Mouse (Mus musculus): ENCODE measurements around the gene Ptgis. TPM values are rescaled to one million over a fixed set of nuclear protein-coding genes. Genes with fewer than 3 reads are reported as not detected.
"Not testable (repeated sequence)": the region's sequence is repeated elsewhere in the genome, so short reads cannot be mapped to it uniquely, and the experiment has no call there.

The Ptgis gene
- polyA plus RNA-seq, 1 experiment from 2014 or later, result 4.4 TPM

GRCm38 (mm10) chr2:167221159-167221845 lies 19.1 kb downstream of the Ptgis start:
- H3K4me1 ChIP-seq, result no peaks in the 10 kb centered on the region
- H3K4me2 ChIP-seq, result no peak overlapping the region
- 84% methylated on average over 13 of the region's 13 CpGs for WGBS
- H3K9me3 ChIP-seq (replicated peaks), result no peaks in the 10 kb centered on the region
- no peaks in the 10 kb centered on the region for H3K27me3 ChIP-seq
- ATAC-seq, result no peak
- no peak overlapping the region for H3K9ac ChIP-seq
- H3K27ac ChIP-seq, result no peak overlapping the region
- H3K36me3 ChIP-seq (ENCODE audit: poor library complexity, severe bottlenecking), result no peaks in the 10 kb centered on the region
- no peak overlapping the region for H3K4me3 ChIP-seq

GRCm38 (mm10) chr2:167220736-167221135 lies 19.7 kb downstream of the Ptgis start:
- no peaks in the 10 kb centered on the region for H3K9me3 ChIP-seq (replicated peaks)
- no peaks in the 10 kb centered on the region for H3K36me3 ChIP-seq (ENCODE audit: poor library complexity, severe bottlenecking)

GRCm38 (mm10) chr2:167219154-167219775 lies 21.1 kb downstream of the Ptgis start:
- 51% methylated on average over 8 of the region's 8 CpGs for WGBS
- Histone ChIP-seq H3K36me3 (ENCODE audit: poor library complexity, severe bottlenecking) (no peaks in the 10 kb centered on the region), H3K27ac (no peak overlapping the region), H3K9ac (no peak overlapping the region), H3K4me3 (no peak overlapping the region), H3K4me1 (no peaks in the 10 kb centered on the region), H3K9me3 (replicated peaks) (no peaks in the 10 kb centered on the region), H3K27me3 (no peaks in the 10 kb centered on the region), H3K4me2 (no peak overlapping the region)
- peak; percentile 92 for ATAC-seq

More at GRCm38 (mm10) chr2:167220736-167221135, 19.7 kb downstream of the Ptgis start:
- Histone ChIP-seq H3K4me2 (no peak overlapping the region), H3K4me1 (no peaks in the 10 kb centered on the region), H3K4me3 (no peak overlapping the region), H3K9ac (no peak overlapping the region), H3K27me3 (no peaks in the 10 kb centered on the region), H3K27ac (no peak overlapping the region)
- 89% methylated on average over 5 of the region's 5 CpGs for WGBS
- no peak for ATAC-seq

- 96% methylated on average over 12 of the region's 12 CpGs for WGBS
- H3K4me3 ChIP-seq, result no peak overlapping the region
- no peaks in the 10 kb centered on the region for H3K4me1 ChIP-seq
- no peaks in the 10 kb centered on the region for H3K9me3 ChIP-seq (replicated peaks)
- no peaks in the 10 kb centered on the region for H3K36me3 ChIP-seq (ENCODE audit: poor library complexity, severe bottlenecking)
- H3K4me2 ChIP-seq, result no peak overlapping the region
- no peaks in the 10 kb centered on the region for H3K27me3 ChIP-seq
- no peak for ATAC-seq
- H3K27ac ChIP-seq, result no peak overlapping the region
- H3K9ac ChIP-seq, result no peak overlapping the region
These were observed 26.7 kb downstream of the Ptgis start for GRCm38 (mm10) chr2:167213666-167214065.

- H3K4me2 ChIP-seq, result no peak overlapping the region
- H3K9ac ChIP-seq, result no peak overlapping the region
- ATAC-seq, result no peak
- H3K4me3 ChIP-seq, result no peak overlapping the region
- H3K27ac ChIP-seq, result no peak overlapping the region
- 97% methylated on average over 3 of the region's 3 CpGs for WGBS
- no peaks in the 10 kb centered on the region for H3K27me3 ChIP-seq
- H3K9me3 ChIP-seq (replicated peaks), result no peaks in the 10 kb centered on the region
- H3K4me1 ChIP-seq, result no peaks in the 10 kb centered on the region
- no peaks in the 10 kb centered on the region for H3K36me3 ChIP-seq (ENCODE audit: poor library complexity, severe bottlenecking)
These were observed 27.3 kb downstream of the Ptgis start for GRCm38 (mm10) chr2:167213076-167213475.

GRCm38 (mm10) chr2:167212551-167212950 lies 27.9 kb downstream of the Ptgis start:
- Histone ChIP-seq H3K27ac (no peak overlapping the region), H3K9ac (no peak overlapping the region), H3K4me3 (no peak overlapping the region), H3K4me2 (no peak overlapping the region), H3K36me3 (ENCODE audit: poor library complexity, severe bottlenecking) (no peaks in the 10 kb centered on the region), H3K27me3 (no peaks in the 10 kb centered on the region), H3K4me1 (no peaks in the 10 kb centered on the region), H3K9me3 (replicated peaks) (no peaks in the 10 kb centered on the region)
- 97% methylated on average over 6 of the region's 6 CpGs for WGBS
- ATAC-seq, result no peak

GRCm38 (mm10) chr2:167212089-167212488 lies 28.3 kb downstream of the Ptgis start:
- Histone ChIP-seq H3K4me1 (no peaks in the 10 kb centered on the region), H3K4me2 (no peak overlapping the region), H3K9me3 (replicated peaks) (no peaks in the 10 kb centered on the region), H3K4me3 (no peak overlapping the region), H3K27me3 (no peaks in the 10 kb centered on the region), H3K9ac (no peak overlapping the region), H3K27ac (no peak overlapping the region), H3K36me3 (ENCODE audit: poor library complexity, severe bottlenecking) (no peaks in the 10 kb centered on the region)
- 91% methylated on average over 3 of the region's 3 CpGs for WGBS
- no peak for ATAC-seq

GRCm38 (mm10) chr2:167209900-167210299 lies 30.5 kb downstream of the Ptgis start:
- Histone ChIP-seq H3K9ac (no peak overlapping the region), H3K27ac (no peak overlapping the region), H3K4me2 (no peak overlapping the region), H3K27me3 (no peaks in the 10 kb centered on the region), H3K36me3 (ENCODE audit: poor library complexity, severe bottlenecking) (no peaks in the 10 kb centered on the region), H3K4me1 (no peaks in the 10 kb centered on the region), H3K9me3 (replicated peaks) (no peaks in the 10 kb centered on the region), H3K4me3 (no peak overlapping the region)
- no peak for ATAC-seq
- WGBS, result 85% methylated on average over 9 of the region's 9 CpGs

- WGBS, result 84% methylated on average over 3 of the region's 3 CpGs
These were observed 31.4 kb downstream of the Ptgis start for GRCm38 (mm10) chr2:167208984-167209383.

GRCm38 (mm10) chr2:167205918-167206629 lies 34.3 kb downstream of the Ptgis start:
- no peak overlapping the region for H3K27ac ChIP-seq
- ATAC-seq, result no peak
- H3K36me3 ChIP-seq (ENCODE audit: poor library complexity, severe bottlenecking), result no peaks in the 10 kb centered on the region
- no peak overlapping the region for H3K9ac ChIP-seq
- H3K4me1 ChIP-seq, result peaks cover 19% of the 10 kb centered on the region
- WGBS, result 89% methylated on average over 18 of the region's 18 CpGs
- H3K4me2 ChIP-seq, result no peak overlapping the region
- H3K4me3 ChIP-seq, result no peak overlapping the region
- no peaks in the 10 kb centered on the region for H3K9me3 ChIP-seq (replicated peaks)
- no peaks in the 10 kb centered on the region for H3K27me3 ChIP-seq

More at GRCm38 (mm10) chr2:167208984-167209383, 31.4 kb downstream of the Ptgis start:
- Histone ChIP-seq H3K9me3 (replicated peaks) (no peaks in the 10 kb centered on the region), H3K4me3 (no peak overlapping the region), H3K4me2 (no peak overlapping the region), H3K4me1 (no peaks in the 10 kb centered on the region), H3K27ac (no peak overlapping the region), H3K9ac (no peak overlapping the region), H3K36me3 (ENCODE audit: poor library complexity, severe bottlenecking) (no peaks in the 10 kb centered on the region), H3K27me3 (no peaks in the 10 kb centered on the region)
- ATAC-seq, result no peak

GRCm38 (mm10) chr2:167204686-167205085 lies 35.7 kb downstream of the Ptgis start:
- not testable (repeated sequence) for H3K4me3 ChIP-seq, ATAC-seq
- WGBS, result 85% methylated on average over 5 of the region's 5 CpGs

GRCm38 (mm10) chr2:167203505-167204166 lies 36.8 kb downstream of the Ptgis start:
- H3K27me3 ChIP-seq, result no peaks in the 10 kb centered on the region
- no peak overlapping the region for H3K4me2 ChIP-seq
- H3K27ac ChIP-seq, result no peak overlapping the region
- 89% methylated on average over 7 of the region's 7 CpGs for WGBS
- no peak for ATAC-seq
- no peaks in the 10 kb centered on the region for H3K36me3 ChIP-seq (ENCODE audit: poor library complexity, severe bottlenecking)
- no peak overlapping the region for H3K9ac ChIP-seq
- peaks cover 21% of the 10 kb centered on the region for H3K4me1 ChIP-seq
- H3K9me3 ChIP-seq (replicated peaks), result no peaks in the 10 kb centered on the region
- H3K4me3 ChIP-seq, result no peak overlapping the region

More at GRCm38 (mm10) chr2:167204686-167205085, 35.7 kb downstream of the Ptgis start:
- H3K27me3 ChIP-seq; H3K36me3 ChIP-seq (ENCODE audit: poor library complexity, severe bottlenecking); H3K4me2 ChIP-seq; H3K9ac ChIP-seq; H3K27ac ChIP-seq; H3K9me3 ChIP-seq (replicated peaks): not testable (repeated sequence)
- peaks cover 21% of the 10 kb centered on the region for H3K4me1 ChIP-seq
